Mouse (Mus musculus): ENCODE data around the gene Prr12. TPM values are rescaled to one million over a fixed set of nuclear protein-coding genes. Genes with fewer than 3 reads are reported as not detected.
A peak's percentile ranks its signal among the peaks of the same experiment; 100 is the strongest.

Prr12 gene
- polyA plus RNA-seq, 1 experiment = 73.6 TPM

DNA sequence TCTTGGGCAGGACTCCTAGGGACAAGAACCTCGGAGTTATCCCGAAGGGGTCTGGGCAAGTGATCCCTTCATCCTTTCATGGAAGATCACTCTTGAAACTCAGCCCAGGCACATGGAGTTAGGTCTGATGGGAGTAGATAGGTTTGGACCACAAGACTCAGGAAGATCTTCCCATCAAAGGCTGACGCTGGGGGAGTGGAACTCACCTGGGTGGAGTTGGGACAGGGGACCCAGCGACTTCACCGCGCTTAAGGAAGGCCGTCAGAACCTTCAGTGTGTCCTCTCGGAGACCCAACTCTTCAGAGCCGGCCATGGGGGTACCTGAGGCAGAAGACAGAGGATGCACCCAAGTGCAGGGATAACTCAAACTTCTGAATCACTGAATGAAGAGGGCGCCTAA lies 56.0 kb downstream of the Prr12 start:
- H3K27me3 ChIP-seq (replicated peaks) = no peaks in the 10 kb centered on the region
- TF ChIP-seq GATA1 (IDR thresholded peaks at IDR 0.05; ENCODE audit: borderline replicate concordance, low read length) (no peak), FLI1 (IDR thresholded peaks at IDR 0.05; ENCODE audit: low read length) (no peak)
- H3K36me3 ChIP-seq (replicated peaks; ENCODE audit: low read length) = peaks cover 74% of the 10 kb centered on the region
- peaks cover 66% of the 10 kb centered on the region for H3K4me1 ChIP-seq
- peak overlapping the region; percentile 99 for H3K4me3 ChIP-seq (replicated peaks)
- no peaks in the 10 kb centered on the region for H3K9me3 ChIP-seq

DNA sequence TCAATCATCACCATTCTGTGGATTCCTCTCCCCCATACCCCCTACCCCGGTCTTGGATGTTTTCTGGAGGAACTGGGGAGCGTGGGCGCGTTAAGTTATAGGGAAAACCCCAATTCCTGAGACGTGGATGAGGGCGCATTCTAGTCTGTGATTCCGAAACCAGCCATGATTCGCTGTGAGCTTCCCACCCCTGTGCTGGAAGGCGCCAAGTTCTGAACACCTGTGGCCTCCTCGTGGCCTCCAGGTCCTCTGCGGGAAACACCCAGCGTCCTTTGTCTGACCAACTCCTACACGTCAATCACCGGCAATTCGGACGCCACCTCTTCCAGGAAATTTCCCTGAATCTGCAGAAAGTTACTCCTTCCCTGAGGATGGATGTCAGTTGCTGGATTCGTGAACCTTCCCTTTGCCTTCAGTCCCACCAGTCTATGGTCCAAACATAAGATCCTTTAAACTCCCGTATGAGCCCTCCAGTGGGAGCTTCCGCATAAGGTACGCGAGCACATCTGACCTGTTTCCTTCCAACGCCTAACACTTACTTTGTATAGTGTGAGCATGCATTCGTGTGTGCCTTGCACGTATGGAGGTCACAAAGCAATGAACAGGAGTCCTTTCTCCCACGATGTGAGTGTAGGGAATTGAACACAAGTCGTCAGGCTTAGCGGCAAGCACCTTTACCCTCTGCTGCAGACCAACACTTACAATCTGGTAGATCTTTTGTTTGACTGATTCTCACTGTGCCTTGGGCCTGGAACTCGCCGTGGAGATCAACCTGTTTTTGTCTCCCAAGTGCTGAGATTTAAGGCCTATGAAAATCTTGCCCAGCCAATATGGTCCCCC lies 65.6 kb downstream of the Prr12 start:
- Histone ChIP-seq H3K4me1 (peaks cover 53% of the 10 kb centered on the region), H3K9me3 (no peaks in the 10 kb centered on the region), H3K27me3 (replicated peaks) (no peaks in the 10 kb centered on the region), H3K36me3 (replicated peaks; ENCODE audit: low read length) (peaks cover 47% of the 10 kb centered on the region), H3K4me3 (replicated peaks) (peak overlapping the region; percentile 91)
- TF ChIP-seq FLI1 (IDR thresholded peaks at IDR 0.05; ENCODE audit: low read length) = no peak
- TF ChIP-seq GATA1 (IDR thresholded peaks at IDR 0.05; ENCODE audit: borderline replicate concordance, low read length) = no peak

DNA sequence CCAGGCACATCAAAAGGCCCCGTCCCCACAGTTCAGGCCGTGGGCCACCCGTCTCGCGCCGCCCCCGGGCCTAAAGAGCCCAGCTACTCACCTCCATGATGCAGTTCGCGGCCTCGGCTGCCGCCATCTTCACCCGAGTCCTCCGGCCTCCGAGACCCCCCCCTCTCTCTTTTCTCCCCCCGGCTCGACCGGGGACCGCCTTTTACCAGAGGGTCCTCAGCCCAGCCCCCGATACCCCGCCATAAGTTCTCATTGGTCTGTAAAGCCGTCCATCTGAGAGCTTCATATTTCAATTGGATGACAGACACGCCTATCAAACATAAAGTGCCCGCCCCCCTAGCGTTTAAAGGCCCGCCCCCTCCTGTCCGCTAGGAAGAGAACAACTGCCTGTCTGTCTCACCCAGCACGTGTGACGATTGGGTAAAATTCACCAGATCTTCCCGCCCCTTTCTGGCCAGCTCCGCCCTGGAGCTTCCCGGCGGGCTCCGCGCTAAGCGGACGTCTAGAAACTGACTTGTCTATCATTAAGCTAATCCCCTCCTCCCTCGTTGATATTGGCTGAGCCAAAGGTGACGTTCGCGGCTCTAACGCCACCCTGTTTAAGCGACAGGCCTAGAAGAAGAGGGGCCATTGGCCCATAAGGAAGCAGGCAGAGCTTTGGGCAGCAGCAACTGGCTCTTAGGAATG lies 66.3 kb downstream of the Prr12 start, which contains the start of gene Prmt1:
TSS of gene Prmt1 (minus strand) at position 377 of the 687 bp plus-strand sequence.
- Histone ChIP-seq H3K4me1 (peaks cover 59% of the 10 kb centered on the region), H3K27me3 (replicated peaks) (no peaks in the 10 kb centered on the region)
- no peak for TF ChIP-seq FLI1 (IDR thresholded peaks at IDR 0.05; ENCODE audit: low read length)

DNA sequence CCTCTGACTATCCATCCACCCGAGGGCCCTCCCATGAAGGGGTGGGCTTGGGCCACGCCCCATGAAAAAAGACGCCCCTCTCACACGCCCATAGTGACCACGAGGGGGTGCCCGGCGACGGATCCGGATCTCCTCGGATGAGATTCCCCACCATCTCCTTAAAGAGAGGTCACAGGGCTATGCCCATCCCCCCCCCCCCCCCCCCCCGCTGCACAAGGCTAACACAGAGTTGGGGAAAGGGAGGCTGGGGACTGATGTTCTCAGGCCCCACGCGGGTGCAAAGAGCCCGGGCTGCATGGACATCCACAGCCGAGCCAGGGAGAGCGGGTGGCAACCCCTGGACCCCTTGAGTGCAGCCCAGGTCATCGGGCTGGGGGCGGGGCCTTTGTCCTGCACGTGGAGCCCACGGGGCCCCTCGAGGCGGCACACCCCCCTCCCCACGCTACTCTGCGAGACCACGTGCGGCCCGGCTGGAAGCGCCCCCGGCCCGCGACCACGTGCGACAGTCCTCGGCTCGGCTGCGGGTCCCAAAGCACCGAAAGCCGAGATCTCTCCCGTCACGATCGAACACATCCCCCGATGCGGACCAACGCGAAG lies 67.0 kb downstream of the Prr12 start:
- no peaks in the 10 kb centered on the region for H3K9me3 ChIP-seq
- peaks cover 59% of the 10 kb centered on the region for H3K4me1 ChIP-seq
- no peaks in the 10 kb centered on the region for H3K27me3 ChIP-seq (replicated peaks)
- H3K36me3 ChIP-seq (replicated peaks; ENCODE audit: low read length) = peaks cover 47% of the 10 kb centered on the region
- peak overlapping the region; percentile 91 for H3K4me3 ChIP-seq (replicated peaks)
- no peak for TF ChIP-seq FLI1 (IDR thresholded peaks at IDR 0.05; ENCODE audit: low read length)
- no peak for TF ChIP-seq GATA1 (IDR thresholded peaks at IDR 0.05; ENCODE audit: borderline replicate concordance, low read length)

More for the DNA sequence above, 66.3 kb downstream of the Prr12 start, which contains the start of gene Prmt1:
- peak within 1 kb of the TSS; percentile 91 for H3K4me3 ChIP-seq (replicated peaks)
- H3K9me3 ChIP-seq = no peaks in the 10 kb centered on the region
- H3K36me3 ChIP-seq (replicated peaks; ENCODE audit: low read length) = peaks cover 47% of the 10 kb centered on the region

DNA sequence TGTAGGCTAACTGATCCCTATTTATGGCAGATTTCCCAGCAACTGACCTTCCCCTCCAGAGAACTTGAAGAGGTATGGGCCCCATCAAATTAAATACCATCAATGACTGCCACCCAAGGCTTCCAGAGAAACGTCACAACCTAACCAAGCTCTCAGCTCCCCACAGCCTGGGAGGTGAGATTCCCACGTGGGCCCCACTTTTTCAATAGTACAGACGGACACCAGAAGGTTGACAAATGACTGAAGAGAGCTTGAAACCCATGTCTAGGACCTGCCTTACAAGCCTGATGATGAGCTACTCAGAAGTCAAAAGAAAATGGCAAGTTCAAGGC lies 67.9 kb downstream of the Prr12 start:
- Histone ChIP-seq H3K4me3 (replicated peaks) (no peak overlapping the region), H3K4me1 (peaks cover 59% of the 10 kb centered on the region), H3K36me3 (replicated peaks; ENCODE audit: low read length) (peaks cover 47% of the 10 kb centered on the region), H3K9me3 (no peaks in the 10 kb centered on the region), H3K27me3 (replicated peaks) (no peaks in the 10 kb centered on the region)
- TF ChIP-seq GATA1 (IDR thresholded peaks at IDR 0.05; ENCODE audit: borderline replicate concordance, low read length) (no peak), FLI1 (IDR thresholded peaks at IDR 0.05; ENCODE audit: low read length) (no peak)

DNA sequence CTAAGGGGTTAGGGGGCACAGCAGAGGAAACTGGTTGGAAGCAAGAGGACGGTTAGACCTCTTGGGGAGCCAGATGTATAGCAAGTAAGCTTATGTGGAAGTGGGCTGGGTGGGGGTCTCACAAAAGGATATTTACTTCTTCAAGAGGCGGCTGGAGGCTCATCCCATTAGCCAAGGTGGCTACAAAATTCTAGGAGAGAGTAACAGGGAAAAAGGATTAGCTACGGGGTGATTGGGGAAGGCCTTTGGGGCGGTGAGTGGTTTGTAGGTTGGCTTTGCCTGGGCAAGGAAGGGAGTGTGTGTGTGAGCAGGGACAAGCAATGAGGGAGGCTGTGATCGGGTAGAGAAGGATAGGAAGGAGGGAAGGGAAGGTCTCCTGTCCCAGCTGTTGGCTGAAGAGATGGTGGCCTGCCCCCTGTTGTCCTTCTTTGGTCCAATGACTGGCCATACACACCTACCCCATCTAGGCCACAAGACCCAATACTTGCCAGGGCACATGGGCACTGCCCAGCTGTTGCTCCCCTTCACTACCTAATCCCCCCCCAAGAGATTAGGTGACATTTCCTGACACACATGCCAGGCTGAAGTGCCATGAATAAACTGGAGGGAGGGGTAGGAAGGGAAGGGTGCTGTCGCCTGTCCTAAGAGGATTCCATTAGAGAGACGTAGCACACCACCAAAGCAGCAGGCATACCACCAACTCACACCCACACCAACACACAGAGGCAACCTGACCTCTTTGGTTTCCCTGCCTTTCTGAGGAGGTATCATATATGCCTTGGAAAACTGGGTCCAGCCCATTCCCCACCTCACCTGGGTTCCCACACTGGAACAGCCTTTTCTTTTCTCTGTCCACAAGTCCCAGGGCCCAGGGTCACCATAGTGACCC lies 68.5 kb downstream of the Prr12 start:
- peaks cover 59% of the 10 kb centered on the region for H3K4me1 ChIP-seq
- no peaks in the 10 kb centered on the region for H3K9me3 ChIP-seq
- peaks cover 49% of the 10 kb centered on the region for H3K36me3 ChIP-seq (replicated peaks; ENCODE audit: low read length)

DNA sequence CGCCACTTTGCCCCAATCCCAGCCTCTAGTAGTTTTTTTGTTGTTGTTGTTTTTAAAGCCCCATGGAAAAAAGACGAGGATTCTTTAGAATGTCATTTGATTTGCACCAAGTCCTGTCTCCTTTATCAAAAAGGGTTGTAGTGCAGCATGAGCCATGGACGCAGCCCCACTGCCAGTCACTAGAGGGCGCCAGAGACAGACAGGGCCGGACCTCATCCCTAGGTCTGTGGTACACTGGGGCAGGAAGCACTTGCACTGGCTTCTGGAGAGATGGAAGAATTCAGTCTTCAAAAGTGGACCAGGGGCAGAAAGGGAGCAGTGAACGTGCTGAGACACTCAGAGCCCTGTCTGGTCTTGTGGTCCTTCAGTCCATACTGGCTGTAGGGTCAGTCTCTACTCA lies 69.6 kb downstream of the Prr12 start:
- H3K36me3 ChIP-seq (replicated peaks; ENCODE audit: low read length) = peaks cover 57% of the 10 kb centered on the region
- H3K4me1 ChIP-seq = peaks cover 54% of the 10 kb centered on the region
- TF ChIP-seq FLI1 (IDR thresholded peaks at IDR 0.05; ENCODE audit: low read length) = no peak
- TF ChIP-seq GATA1 (IDR thresholded peaks at IDR 0.05; ENCODE audit: borderline replicate concordance, low read length) = no peak

More for the DNA sequence above, 68.5 kb downstream of the Prr12 start:
- no peaks in the 10 kb centered on the region for H3K27me3 ChIP-seq (replicated peaks)
- peak overlapping the region; percentile 67 for H3K4me3 ChIP-seq (replicated peaks)
- TF ChIP-seq GATA1 (IDR thresholded peaks at IDR 0.05; ENCODE audit: borderline replicate concordance, low read length) (no peak), FLI1 (IDR thresholded peaks at IDR 0.05; ENCODE audit: low read length) (no peak)

DNA sequence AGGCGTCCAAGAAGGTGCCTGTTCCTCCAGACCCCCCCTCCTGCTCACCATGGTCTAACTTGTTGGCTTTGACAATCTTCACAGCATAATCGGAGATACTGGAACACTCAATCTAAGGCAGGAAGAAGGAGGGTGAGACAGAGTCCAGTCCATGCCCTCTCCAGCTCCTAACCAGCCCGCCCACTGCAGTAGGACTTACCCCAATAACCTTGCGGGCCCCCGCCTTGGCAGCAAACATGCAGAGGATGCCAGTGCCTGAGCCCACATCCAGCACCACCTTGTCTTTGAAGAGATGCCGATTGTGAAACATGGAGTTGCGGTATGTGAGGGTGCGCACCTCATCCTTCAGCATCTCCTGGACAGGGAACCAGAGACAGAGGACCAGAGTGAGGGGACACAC lies 71.1 kb downstream of the Prr12 start:
- H3K9me3 ChIP-seq = no peaks in the 10 kb centered on the region
- H3K36me3 ChIP-seq (replicated peaks; ENCODE audit: low read length) = peaks cover 73% of the 10 kb centered on the region
- no peak overlapping the region for H3K4me3 ChIP-seq (replicated peaks)
- no peak for TF ChIP-seq GATA1 (IDR thresholded peaks at IDR 0.05; ENCODE audit: borderline replicate concordance, low read length)
- no peak for TF ChIP-seq FLI1 (IDR thresholded peaks at IDR 0.05; ENCODE audit: low read length)
- H3K27me3 ChIP-seq (replicated peaks) = no peaks in the 10 kb centered on the region
- H3K4me1 ChIP-seq = peaks cover 55% of the 10 kb centered on the region

More for the DNA sequence above, 69.6 kb downstream of the Prr12 start:
- Histone ChIP-seq H3K4me3 (replicated peaks) (peak overlapping the region; percentile 78), H3K27me3 (replicated peaks) (no peaks in the 10 kb centered on the region), H3K9me3 (no peaks in the 10 kb centered on the region)

DNA sequence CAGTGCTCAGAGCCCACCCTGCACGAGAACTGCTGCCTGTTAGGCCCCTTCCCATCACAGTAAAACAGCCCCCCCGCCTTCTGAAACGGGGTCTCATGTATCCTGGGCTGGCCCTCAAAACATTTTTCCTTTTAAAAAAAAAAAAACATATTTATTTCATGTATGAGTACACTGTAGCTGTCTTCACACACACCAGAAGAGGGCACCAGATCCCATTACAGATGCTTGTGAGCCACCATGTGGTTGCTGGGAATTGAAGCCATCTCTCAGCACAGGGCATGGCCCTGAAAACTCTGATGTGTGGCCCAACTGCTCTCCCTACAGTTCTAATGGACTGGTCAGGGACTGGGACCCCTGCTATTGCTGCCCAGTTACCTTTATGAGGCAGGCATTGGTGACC lies 74.4 kb downstream of the Prr12 start:
- H3K36me3 ChIP-seq (replicated peaks; ENCODE audit: low read length) = peaks cover 77% of the 10 kb centered on the region
- peaks cover 7% of the 10 kb centered on the region for H3K27me3 ChIP-seq (replicated peaks)
- TF ChIP-seq FLI1 (IDR thresholded peaks at IDR 0.05; ENCODE audit: low read length) (no peak), GATA1 (IDR thresholded peaks at IDR 0.05; ENCODE audit: borderline replicate concordance, low read length) (no peak)
- no peak overlapping the region for H3K4me3 ChIP-seq (replicated peaks)
- no peaks in the 10 kb centered on the region for H3K9me3 ChIP-seq
- H3K4me1 ChIP-seq = peaks cover 48% of the 10 kb centered on the region

Other genes with a start within 250 kb of the Prr12 start
- gene Nup62, start 236.8 kb downstream of the Prr12 start, polyA plus RNA-seq (2012; ENCODE audit: insufficient read depth, low replicate concordance) = 59.4 and 135 TPM in 2 replicates
- gene Il4i1, start 236.5 kb downstream of the Prr12 start, polyA plus RNA-seq (2012; ENCODE audit: insufficient read depth, low replicate concordance) = 3.0 and 3.6 TPM in 2 replicates
- 279 and 321 TPM in 2 replicates for gene Atf5, start 236.2 kb downstream of the Prr12 start, polyA plus RNA-seq (2012; ENCODE audit: insufficient read depth, low replicate concordance)
- 372 and 2,506 TPM in 2 replicates for gene Akt1s1, start 203.9 kb downstream of the Prr12 start, polyA plus RNA-seq (2012; ENCODE audit: insufficient read depth, low replicate concordance)
- gene Tbc1d17, start 203.8 kb downstream of the Prr12 start, polyA plus RNA-seq (2012; ENCODE audit: insufficient read depth, low replicate concordance) = 44.5 TPM in 2 replicates
- gene Pnkp, start 195.7 kb downstream of the Prr12 start, polyA plus RNA-seq (2012; ENCODE audit: insufficient read depth, low replicate concordance) = 30.0 and 36.4 TPM in 2 replicates
- 191 and 368 TPM in 2 replicates for gene Ptov1, start 183.1 kb downstream of the Prr12 start, polyA plus RNA-seq (2012; ENCODE audit: insufficient read depth, low replicate concordance)
- 249 and 952 TPM in 2 replicates for gene Med25, start 160.2 kb downstream of the Prr12 start, polyA plus RNA-seq (2012; ENCODE audit: insufficient read depth, low replicate concordance)
- gene Fuz, start 156.8 kb downstream of the Prr12 start, polyA plus RNA-seq (2012; ENCODE audit: insufficient read depth, low replicate concordance) = 69.9 and 126 TPM in 2 replicates
- 137 and 235 TPM in 2 replicates for gene Ap2a1, start 123.4 kb downstream of the Prr12 start, polyA plus RNA-seq (2012; ENCODE audit: insufficient read depth, low replicate concordance)
- 0.62 TPM in 1 of 2 replicates, not detected in the other for gene Tsks, start 109.7 kb downstream of the Prr12 start, polyA plus RNA-seq (2012; ENCODE audit: insufficient read depth, low replicate concordance)
- gene Cpt1c, start 78.0 kb downstream of the Prr12 start, polyA plus RNA-seq (2012; ENCODE audit: insufficient read depth, low replicate concordance) = 0.82 TPM in 1 of 2 replicates, not detected in the other
- gene Prmt1, start 66.3 kb downstream of the Prr12 start, polyA plus RNA-seq (2012; ENCODE audit: insufficient read depth, low replicate concordance) = 7.0 and 74.9 TPM in 2 replicates
- 44.2 and 87.0 TPM in 2 replicates for gene Irf3, start 55.2 kb downstream of the Prr12 start, polyA plus RNA-seq (2012; ENCODE audit: insufficient read depth, low replicate concordance)
- 44.7 and 73.7 TPM in 2 replicates for gene Bcl2l12, start 54.2 kb downstream of the Prr12 start, polyA plus RNA-seq (2012; ENCODE audit: insufficient read depth, low replicate concordance)
- 219 and 387 TPM in 2 replicates for gene Scaf1, start 36.5 kb downstream of the Prr12 start, polyA plus RNA-seq (2012; ENCODE audit: insufficient read depth, low replicate concordance)
- gene Rras, start 34.9 kb downstream of the Prr12 start, polyA plus RNA-seq (2012; ENCODE audit: insufficient read depth, low replicate concordance) = 26.5 and 83.1 TPM in 2 replicates
- 150 and 186 TPM in 2 replicates for gene Nosip, start 9.5 kb upstream of the Prr12 start, polyA plus RNA-seq (2012; ENCODE audit: insufficient read depth, low replicate concordance)
- 91.5 and 106 TPM in 2 replicates for gene Prrg2, start 9.8 kb upstream of the Prr12 start, polyA plus RNA-seq (2012; ENCODE audit: insufficient read depth, low replicate concordance)
- 1.7 TPM in 1 of 2 replicates, not detected in the other for gene Rcn3, start 39.3 kb upstream of the Prr12 start, polyA plus RNA-seq (2012; ENCODE audit: insufficient read depth, low replicate concordance)
- gene Fcgrt, start 51.0 kb upstream of the Prr12 start, polyA plus RNA-seq (2012; ENCODE audit: insufficient read depth, low replicate concordance) = 28.9 and 70.0 TPM in 2 replicates
- gene Rps11, start 71.6 kb upstream of the Prr12 start, polyA plus RNA-seq (2012; ENCODE audit: insufficient read depth, low replicate concordance) = 39.7 and 217 TPM in 2 replicates
- gene Rpl13a, start 75.9 kb upstream of the Prr12 start, polyA plus RNA-seq (2012; ENCODE audit: insufficient read depth, low replicate concordance) = 3,981 and 5,869 TPM in 2 replicates
- gene Gm45713, start 83.3 kb upstream of the Prr12 start, polyA plus RNA-seq (2012; ENCODE audit: insufficient read depth, low replicate concordance) = 2.1 and 9.4 TPM in 2 replicates
- gene Flt3l, start 83.6 kb upstream of the Prr12 start, polyA plus RNA-seq (2012; ENCODE audit: insufficient read depth, low replicate concordance) = 78.6 and 81.1 TPM in 2 replicates
- gene Pih1d1, start 101.4 kb upstream of the Prr12 start, polyA plus RNA-seq (2012; ENCODE audit: insufficient read depth, low replicate concordance) = 35.3 and 64.9 TPM in 2 replicates
- gene Aldh16a1, start 101.7 kb upstream of the Prr12 start, polyA plus RNA-seq (2012; ENCODE audit: insufficient read depth, low replicate concordance) = 56.7 and 76.4 TPM in 2 replicates
- gene Slc17a7, start 111.1 kb upstream of the Prr12 start, polyA plus RNA-seq (2012; ENCODE audit: insufficient read depth, low replicate concordance) = 0.06 TPM in 1 of 2 replicates, not detected in the other
- not detected in 2 replicates for gene Gfy, start 126.7 kb upstream of the Prr12 start, polyA plus RNA-seq (2012; ENCODE audit: insufficient read depth, low replicate concordance)
- gene Pth2, start 128.1 kb upstream of the Prr12 start, polyA plus RNA-seq (2012; ENCODE audit: insufficient read depth, low replicate concordance) = not detected in 2 replicates
- not detected in 2 replicates for gene Ccdc155, start 152.0 kb upstream of the Prr12 start, polyA plus RNA-seq (2012; ENCODE audit: insufficient read depth, low replicate concordance)
- gene Dkkl1, start 159.3 kb upstream of the Prr12 start, polyA plus RNA-seq (2012; ENCODE audit: insufficient read depth, low replicate concordance) = 0.60 TPM in 1 of 2 replicates, not detected in the other
- not detected in 2 replicates for gene Tead2, start 162.9 kb upstream of the Prr12 start, polyA plus RNA-seq (2012; ENCODE audit: insufficient read depth, low replicate concordance)
- gene Cd37, start 186.2 kb upstream of the Prr12 start, polyA plus RNA-seq (2012; ENCODE audit: insufficient read depth, low replicate concordance) = 212 and 263 TPM in 2 replicates
- not detected in 2 replicates for gene Slc6a16, start 188.2 kb upstream of the Prr12 start, polyA plus RNA-seq (2012; ENCODE audit: insufficient read depth, low replicate concordance)
- not detected in 2 replicates for gene Slc6a21, start 224.6 kb upstream of the Prr12 start, polyA plus RNA-seq (2012; ENCODE audit: insufficient read depth, low replicate concordance)